Mouse (Mus musculus) MEL (cell line): ENCODE data around the gene Dhx40. TPM values are rescaled to one million over a fixed set of nuclear protein-coding genes. Genes with fewer than 3 reads are reported as not detected.

Experiments
- DNase-seq: peaks from one replicate; pipeline ENCODE4 v3.0.0; 2011; ENCODE audit warnings: low read depth, low spot score
- H3K27ac ChIP-seq: 2 replicates; pipeline ENCODE4 v1.5.1; 2012; ENCODE audit warnings: low read depth, mild to moderate bottlenecking, control low read depth, low read length, moderate library complexity; ENCODE audit not compliant: control insufficient read depth
- H3K27me3 ChIP-seq, 2 experiments: fragments of 150-350 bp in 1 of 2; sonication (generic) in 1 of 2; 2 replicates each; pipeline ENCODE4 v1.6.1; 2012; ENCODE audit warnings: low read length in 2 of 2, mild to moderate bottlenecking in 2 of 2, improper control_type of control experiment in 1 of 2, moderate library complexity in 1 of 2; ENCODE audit not compliant: insufficient read depth in 2 of 2, control insufficient read depth in 1 of 2
- H3K36me3 ChIP-seq, 2 experiments: 2 replicates each; pipeline ENCODE4 v1.6.1; 2012 to 2014; ENCODE audit warnings: low read length in 2 of 2, improper control_type of control experiment in 1 of 2, inconsistent platforms in 1 of 2, mild to moderate bottlenecking in 1 of 2; ENCODE audit not compliant: insufficient read depth in 2 of 2, control insufficient read depth in 1 of 2
- H3K4me1 ChIP-seq, 2 experiments: fragments of 150-350 bp in 1 of 2; sonication (generic) in 1 of 2; 2 replicates each; pipeline ENCODE4 v1.6.1; 2012; ENCODE audit warnings: low read length in 2 of 2, improper control_type of control experiment in 1 of 2, mild to moderate bottlenecking in 1 of 2; ENCODE audit not compliant: insufficient read depth in 2 of 2, control insufficient read depth in 1 of 2
- H3K4me3 ChIP-seq, 2 experiments: fragments of 150-350 bp in 1 of 2; sonication (generic) in 1 of 2; 2 replicates each; pipeline ENCODE4 v1.5.1; 2012; ENCODE audit warnings: low read depth in 2 of 2, low read length in 2 of 2, mild to moderate bottlenecking in 2 of 2, moderate library complexity in 2 of 2, control low read depth in 1 of 2, improper control_type of control experiment in 1 of 2; ENCODE audit not compliant: control insufficient read depth in 1 of 2, insufficient read depth in 1 of 2
- H3K79me2 ChIP-seq: 2 replicates; pipeline ENCODE4 v1.6.1; 2012; ENCODE audit warnings: mild to moderate bottlenecking, low read length, moderate library complexity; ENCODE audit not compliant: control insufficient read depth, poor library complexity, insufficient read depth
- H3K9ac ChIP-seq: 2 replicates; pipeline ENCODE4 v1.6.1; 2012; ENCODE audit warnings: low read depth, mild to moderate bottlenecking, control low read depth, low read length, moderate library complexity; ENCODE audit not compliant: control insufficient read depth, poor library complexity, severe bottlenecking
- H3K9me3 ChIP-seq: fragments of 150-350 bp; sonication (generic); replicated peaks from 2 replicates; pipeline ENCODE4 v1.6.1; 2012; ENCODE audit warnings: mild to moderate bottlenecking, low read length, improper control_type of control experiment, moderate library complexity; ENCODE audit not compliant: insufficient read depth
- BHLHE40 ChIP-seq: IDR thresholded peaks from 2 replicates; pipeline ENCODE4 v1.6.1; 2012; ENCODE audit warnings: low read depth, mild to moderate bottlenecking, inconsistent platforms, low read length, improper control_type of control experiment, borderline replicate concordance
- E2F4 ChIP-seq: IDR thresholded peaks from 2 replicates; pipeline ENCODE4 v1.6.1; 2011; ENCODE audit warnings: low read depth, low read length, improper control_type of control experiment, borderline replicate concordance
- ELF1 ChIP-seq: IDR thresholded peaks from 2 replicates; pipeline ENCODE4 v1.6.1; 2014; ENCODE audit warnings: low read depth, mild to moderate bottlenecking, inconsistent platforms, low read length, improper control_type of control experiment, moderate library complexity
- EP300 ChIP-seq, 2 experiments: IDR thresholded peaks; 2 replicates each; pipeline ENCODE4 v1.6.1; 2011; ENCODE audit warnings: improper control_type of control experiment in 2 of 2, low read length in 2 of 2, low read depth in 1 of 2, mild to moderate bottlenecking in 1 of 2
- ETS1 ChIP-seq: IDR thresholded peaks from 2 replicates; pipeline ENCODE4 v1.6.1; 2012; ENCODE audit warnings: low read depth, mild to moderate bottlenecking, inconsistent platforms, low read length, improper control_type of control experiment, moderate library complexity
- MXI1 ChIP-seq: IDR thresholded peaks from 2 replicates; pipeline ENCODE4 v1.6.1; 2011; ENCODE audit warnings: mild to moderate bottlenecking, low read depth, low read length, improper control_type of control experiment
- MYC ChIP-seq: IDR thresholded peaks from 2 replicates; pipeline ENCODE4 v1.6.1; 2011; ENCODE audit warnings: low read depth, mild to moderate bottlenecking, low read length, improper control_type of control experiment, moderate library complexity
- NELFE ChIP-seq: IDR thresholded peaks from 2 replicates; pipeline ENCODE4 v1.6.1; 2011; ENCODE audit warnings: low read depth, low read length, improper control_type of control experiment
- NRF1 ChIP-seq: IDR thresholded peaks from 2 replicates; pipeline ENCODE4 v1.6.1; 2014; ENCODE audit warnings: low read depth, mild to moderate bottlenecking, inconsistent platforms, low read length, improper control_type of control experiment, moderate library complexity; ENCODE audit not compliant: poor library complexity, insufficient read depth, severe bottlenecking
- POLR2AphosphoS2 ChIP-seq: IDR thresholded peaks from 2 replicates; pipeline ENCODE4 v1.6.1; 2011; ENCODE audit warnings: low read length, improper control_type of control experiment
- POLR2AphosphoS5 ChIP-seq: IDR thresholded peaks from 2 replicates; pipeline ENCODE4 v1.6.1; 2012; ENCODE audit warnings: low read depth, borderline replicate concordance, mild to moderate bottlenecking, inconsistent platforms, low read length, moderate library complexity, mixed read lengths
- RAD21 ChIP-seq: IDR thresholded peaks from 2 replicates; pipeline ENCODE4 v1.6.1; 2011; ENCODE audit warnings: mild to moderate bottlenecking, low read depth, low read length, improper control_type of control experiment
- RCOR1 ChIP-seq: IDR thresholded peaks from 2 replicates; pipeline ENCODE4 v1.6.1; 2012; ENCODE audit warnings: low read depth, mild to moderate bottlenecking, inconsistent platforms, low read length, improper control_type of control experiment
- TAL1 ChIP-seq: IDR thresholded peaks from 2 replicates; pipeline ENCODE4 v1.6.1; 2012; ENCODE audit warnings: mild to moderate bottlenecking, inconsistent platforms, low read length, moderate library complexity, mixed read lengths
- TBP ChIP-seq: IDR thresholded peaks from 2 replicates; pipeline ENCODE4 v1.8.0; 2011; ENCODE audit warnings: low read depth, low read length, improper control_type of control experiment
- UBTF ChIP-seq: IDR thresholded peaks from 2 replicates; pipeline ENCODE4 v1.6.1; 2012; ENCODE audit warnings: low read depth, mild to moderate bottlenecking, inconsistent platforms, low read length, improper control_type of control experiment, moderate library complexity, borderline replicate concordance; ENCODE audit not compliant: insufficient read depth
- USF2 ChIP-seq, 2 experiments: IDR thresholded peaks; 2 replicates each; pipeline ENCODE4 v1.6.1; 2011 to 2012; ENCODE audit warnings: improper control_type of control experiment in 2 of 2, low read length in 2 of 2, borderline replicate concordance in 1 of 2, inconsistent platforms in 1 of 2, low read depth in 1 of 2, mild to moderate bottlenecking in 1 of 2; ENCODE audit not compliant: insufficient read depth in 1 of 2
- ZNF384 ChIP-seq: IDR thresholded peaks from 2 replicates; pipeline ENCODE4 v1.6.1; 2012; ENCODE audit warnings: low read depth, mild to moderate bottlenecking, inconsistent platforms, low read length, improper control_type of control experiment
- polyA plus RNA-seq, 2 experiments: library from polyadenylated mRNA; stranded (reverse) in 1 of 2; unstranded in 1 of 2; fragments of >175 nt in 1 of 2; fragments of >200 nt in 1 of 2; gene quantifications; 2 replicates each; pipeline versions ENCODE4 v1.2.1 to v1.2.4; 2012; ENCODE audit warnings: low replicate concordance in 2 of 2, low read depth in 1 of 2; ENCODE audit not compliant: insufficient read length in 2 of 2, insufficient read depth in 1 of 2, missing spikeins in 1 of 2
- total RNA-seq: library from RNA; depleted of rRNA; stranded (reverse); fragments of 300-350 nt; gene quantifications from 2 replicates; pipeline ENCODE4 v1.2.3, GENCODE M21; 2012

The Dhx40 gene
- total and polyA plus RNA-seq, 3 experiments, result 10.1 to 16.1 TPM; not detected in 1

DNA sequence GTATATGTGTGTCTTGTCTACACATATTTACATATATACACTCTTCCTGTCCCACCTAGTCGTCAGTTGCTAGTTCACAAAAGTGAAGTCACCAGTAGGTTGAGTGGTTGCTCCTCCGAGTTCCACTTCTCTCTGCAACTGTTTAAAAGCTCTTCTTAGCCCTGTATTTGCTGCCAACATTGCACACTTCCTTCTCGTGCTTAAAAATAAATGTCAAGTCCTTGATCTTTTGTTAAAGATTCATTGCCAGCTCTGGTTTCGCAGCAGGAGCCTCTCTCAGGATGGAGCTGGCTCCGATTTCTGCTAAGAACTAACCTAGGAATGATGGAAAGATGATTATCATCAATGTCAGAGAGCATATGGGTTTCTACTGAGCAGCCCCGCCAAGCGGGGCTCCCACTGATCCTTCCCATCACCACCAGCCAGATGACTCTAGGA is 43.7 kb upstream of the Dhx40 start:
- Histone ChIP-seq H3K9me3 (no peaks in the 10 kb centered on the region), H3K9ac (no peak overlapping the region), H3K27me3 (peaks cover 3 to 7% of the 10 kb centered on the region in 2 experiments), H3K36me3 (no peaks in the 10 kb centered on the region), H3K79me2 (no peaks in the 10 kb centered on the region), H3K4me1 (no peaks in the 10 kb centered on the region), H3K4me3 (no peak overlapping the region), H3K27ac (no peak overlapping the region)
- TF ChIP-seq USF2 (IDR thresholded peaks at IDR 0.05; ENCODE audit: borderline replicate concordance in 1 of 2, insufficient read depth in 1 of 2, low read depth in 1 of 2, low read length in 2 of 2) (no peak), ETS1 (no peak), BHLHE40 (no peak), MXI1 (no peak)
- no peak for DNase-seq

GRCm38 (mm10) chr11:86843831-86844230 is 36.3 kb upstream of the Dhx40 start:
- no peak for TF ChIP-seq NRF1
- no peak for TF ChIP-seq RCOR1
- TF ChIP-seq EP300 (IDR thresholded peaks at IDR 0.05; ENCODE audit: low read depth in 1 of 2, low read length in 2 of 2), result no peak
- TF ChIP-seq ZNF384, result no peak
- TF ChIP-seq USF2 (IDR thresholded peaks at IDR 0.05; ENCODE audit: borderline replicate concordance in 1 of 2, insufficient read depth in 1 of 2, low read depth in 1 of 2, low read length in 2 of 2), result no peak
- TF ChIP-seq POLR2AphosphoS2, result no peak
- no peak for TF ChIP-seq RAD21
- TF ChIP-seq TAL1, result no peak
- no peak for TF ChIP-seq MYC
- TF ChIP-seq TBP, result no peak
- TF ChIP-seq UBTF, result no peak
- no peak for TF ChIP-seq E2F4
- TF ChIP-seq POLR2AphosphoS5, result no peak
- no peak for TF ChIP-seq ELF1
- TF ChIP-seq NELFE, result no peak
- TF ChIP-seq, all 39 proteins: peak for 0
- H3K27ac ChIP-seq, result no peak overlapping the region
- DNase-seq, result no peak
- H3K9me3 ChIP-seq, result no peaks in the 10 kb centered on the region
- H3K79me2 ChIP-seq, result no peaks in the 10 kb centered on the region
- H3K9ac ChIP-seq, result no peak overlapping the region
- no peak overlapping the region for H3K4me3 ChIP-seq
- H3K27me3 ChIP-seq, result no peaks in the 10 kb centered on the region
- peaks cover 4% of the 10 kb centered on the region in 2 experiments; a peak in 1 of 4 replicates for H3K4me1 ChIP-seq
- H3K36me3 ChIP-seq, result peaks cover 0 to 5% of the 10 kb centered on the region in 2 experiments; a peak in 2 of 4 replicates
